Mouse (Mus musculus): ENCODE data around the gene Mbl2. TPM values are rescaled to one million over a fixed set of nuclear protein-coding genes. Genes with fewer than 3 reads are reported as not detected.
"Not testable (repeated sequence)": the region's sequence is repeated elsewhere in the genome, so short reads cannot be mapped to it uniquely, and the experiment has no call there.

The Mbl2 gene
- polyA plus RNA-seq, 1 experiment from 2014 or later: not detected

DNA sequence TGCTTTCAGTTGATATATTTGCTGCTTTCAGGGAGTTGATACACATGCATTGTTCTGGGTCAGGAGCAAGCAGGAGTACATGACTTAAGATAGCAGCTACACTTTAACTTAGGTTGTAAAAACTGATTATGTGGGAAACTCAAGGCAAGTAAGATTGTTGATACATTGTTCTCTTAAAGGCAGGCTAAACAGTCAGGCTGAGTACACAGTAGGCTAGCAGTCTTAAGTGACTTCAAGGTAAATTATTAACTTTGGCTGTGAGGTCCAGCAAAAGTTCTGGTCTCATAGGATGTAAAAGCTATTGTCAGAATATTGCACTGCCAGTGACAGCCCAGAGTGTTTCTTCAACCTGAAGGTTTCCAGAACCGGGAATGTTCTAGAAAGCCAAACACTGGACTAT, 25.8 kb upstream of the Mbl2 start:
- no peak for TF ChIP-seq CTCF (IDR thresholded peaks at IDR 0.05; ENCODE audit: low read depth)
- no peaks in the 10 kb centered on the region for H3K36me3 ChIP-seq (ENCODE audit: insufficient read depth)
- no peaks in the 10 kb centered on the region for H3K27me3 ChIP-seq (ENCODE audit: insufficient read depth, low read length)
- 57% methylated on average over 1 of the region's 1 CpGs for WGBS
- H3K4me1 ChIP-seq (ENCODE audit: insufficient read depth): no peaks in the 10 kb centered on the region
- no peak overlapping the region for H3K9ac ChIP-seq
- H3K27ac ChIP-seq (ENCODE audit: low read depth): no peak overlapping the region
- no peak overlapping the region for H3K4me3 ChIP-seq (ENCODE audit: low read depth, low read length)
- ATAC-seq (ENCODE audit: insufficient read depth): no peak
- H3K9me3 ChIP-seq (ENCODE audit: low read depth, low read length): no peaks in the 10 kb centered on the region
- DNase-seq: no peak
- no peak overlapping the region for H3K4me2 ChIP-seq

DNA sequence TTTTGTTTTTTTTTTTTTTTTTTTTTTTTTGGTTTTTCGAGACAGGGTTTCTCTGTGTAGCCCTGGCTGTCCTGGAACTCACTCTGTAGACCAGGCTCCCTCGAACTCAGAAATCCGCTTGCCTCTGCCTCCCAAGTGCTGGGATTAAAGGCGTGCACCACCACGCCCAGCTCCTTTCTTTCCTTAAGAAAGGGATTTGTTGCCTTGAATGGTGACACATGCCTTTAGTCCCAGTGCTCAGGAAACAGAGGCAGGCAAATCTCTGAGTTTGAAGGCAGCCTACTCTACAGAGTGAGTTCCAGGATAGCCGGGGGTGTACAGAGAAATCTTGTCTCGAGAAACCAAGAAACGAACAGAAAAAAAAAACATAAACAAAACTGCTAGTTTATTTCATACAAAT, 23.7 kb upstream of the Mbl2 start:
- DNase-seq; H3K9me3 ChIP-seq (ENCODE audit: low read depth, low read length); H3K9ac ChIP-seq; H3K4me3 ChIP-seq (ENCODE audit: low read depth, low read length); ATAC-seq (ENCODE audit: insufficient read depth); H3K27me3 ChIP-seq (ENCODE audit: insufficient read depth, low read length); H3K27ac ChIP-seq (ENCODE audit: low read depth); H3K36me3 ChIP-seq (ENCODE audit: insufficient read depth); H3K4me1 ChIP-seq (ENCODE audit: insufficient read depth); H3K4me2 ChIP-seq: not testable (repeated sequence)
- WGBS: 75% methylated on average over 8 of the region's 8 CpGs

DNA sequence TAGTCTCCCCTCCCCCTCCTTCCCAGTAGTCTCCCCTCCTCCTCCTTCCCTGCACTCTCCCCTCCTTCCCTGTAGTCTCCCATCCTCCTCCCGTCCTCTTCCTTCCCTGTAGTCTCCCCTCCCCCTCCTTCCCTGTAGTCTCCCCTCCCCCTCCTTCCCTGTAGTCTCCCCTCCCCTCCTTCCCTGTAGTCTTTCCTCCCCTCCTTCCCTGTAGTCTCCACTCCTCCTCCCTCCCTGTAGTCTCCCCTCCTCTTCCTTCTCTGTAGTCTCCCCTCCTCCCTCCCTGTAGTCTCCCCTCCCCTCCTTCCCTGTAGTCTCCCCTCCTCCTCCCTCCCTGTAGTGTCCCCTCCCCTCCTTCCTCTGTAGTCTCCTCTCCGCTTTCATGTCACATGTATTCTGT, 18.7 kb upstream of the Mbl2 start:
- Histone ChIP-seq H3K27ac (ENCODE audit: low read depth) (no peak overlapping the region), H3K36me3 (ENCODE audit: insufficient read depth) (no peaks in the 10 kb centered on the region), H3K27me3 (ENCODE audit: insufficient read depth, low read length) (no peaks in the 10 kb centered on the region), H3K4me3 (ENCODE audit: low read depth, low read length) (no peak overlapping the region), H3K9ac (no peak overlapping the region), H3K4me1 (ENCODE audit: insufficient read depth) (no peaks in the 10 kb centered on the region), H3K4me2 (no peak overlapping the region), H3K9me3 (ENCODE audit: low read depth, low read length) (no peaks in the 10 kb centered on the region)
- 25% methylated on average over 2 of the region's 2 CpGs for WGBS
- TF ChIP-seq CTCF (IDR thresholded peaks at IDR 0.05; ENCODE audit: low read depth): no peak
- ATAC-seq (ENCODE audit: insufficient read depth): no peak
- DNase-seq: no peak

DNA sequence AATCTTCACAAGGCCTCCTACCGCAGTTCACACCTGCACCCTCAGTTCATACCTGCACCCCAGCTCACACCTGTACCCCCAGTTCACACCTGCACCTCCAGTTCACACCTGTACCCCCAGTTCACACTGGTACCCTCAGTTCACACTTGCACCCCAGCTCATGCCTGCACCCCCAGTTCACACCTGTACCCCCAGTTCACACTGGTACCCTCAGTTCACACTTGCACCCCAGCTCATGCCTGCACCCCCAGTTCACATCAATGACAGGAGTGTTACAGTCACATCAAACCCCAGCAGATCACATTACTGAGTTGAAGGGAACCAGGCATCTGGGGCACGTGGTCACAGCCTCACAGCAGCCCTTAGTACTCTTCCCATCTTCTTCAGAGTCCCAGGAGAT, 17.0 kb upstream of the Mbl2 start:
- not testable (repeated sequence) for H3K4me3 ChIP-seq (ENCODE audit: low read depth, low read length); H3K27me3 ChIP-seq (ENCODE audit: insufficient read depth, low read length); H3K4me2 ChIP-seq; H3K9me3 ChIP-seq (ENCODE audit: low read depth, low read length); ATAC-seq (ENCODE audit: insufficient read depth); H3K27ac ChIP-seq (ENCODE audit: low read depth); H3K4me1 ChIP-seq (ENCODE audit: insufficient read depth); DNase-seq; H3K36me3 ChIP-seq (ENCODE audit: insufficient read depth); H3K9ac ChIP-seq
- WGBS: 63% methylated on average over 2 of the region's 2 CpGs

DNA sequence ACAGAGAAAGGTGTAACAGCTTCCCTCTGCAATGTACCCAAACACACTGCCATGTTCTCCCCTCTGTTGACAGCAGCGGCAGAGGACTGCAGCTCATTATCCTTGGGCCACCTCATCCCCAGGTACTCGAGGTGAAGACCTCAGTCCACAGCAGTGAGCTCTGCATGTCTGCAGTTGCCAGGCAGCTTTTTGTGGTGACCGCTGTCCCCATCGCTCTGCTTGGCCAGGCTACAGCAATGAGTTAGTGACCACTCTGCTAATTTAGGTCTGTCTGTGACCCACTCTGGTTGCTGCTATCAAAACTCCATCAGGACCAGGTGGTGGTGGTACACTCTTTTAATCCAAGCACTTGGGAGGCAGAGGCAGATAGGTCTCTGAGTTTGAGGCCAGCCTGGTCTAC, 16.6 kb upstream of the Mbl2 start:
- no peak for TF ChIP-seq CTCF (IDR thresholded peaks at IDR 0.05; ENCODE audit: low read depth)

DNA sequence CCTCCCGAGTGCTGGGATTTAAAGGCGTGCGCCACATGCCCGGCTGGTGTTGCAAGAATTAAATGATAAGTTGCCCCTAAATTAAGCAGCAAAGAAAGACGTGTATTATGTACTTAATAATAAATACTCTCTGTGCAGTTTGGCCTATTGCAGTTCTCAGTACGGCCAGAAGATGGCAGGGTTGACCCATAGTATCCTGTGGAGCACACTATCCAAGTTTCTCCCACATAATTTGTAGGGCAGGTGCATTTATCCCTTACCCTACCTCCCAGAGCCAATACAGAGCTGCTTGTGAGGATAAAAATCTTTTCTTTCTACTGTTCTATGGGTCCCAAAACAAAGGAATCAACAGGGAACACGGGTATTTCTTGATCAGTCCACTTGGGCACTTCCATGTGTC, 15.4 kb upstream of the Mbl2 start:
- Histone ChIP-seq H3K27ac (ENCODE audit: low read depth) (no peak overlapping the region), H3K9me3 (ENCODE audit: low read depth, low read length) (no peaks in the 10 kb centered on the region), H3K9ac (no peak overlapping the region), H3K36me3 (ENCODE audit: insufficient read depth) (no peaks in the 10 kb centered on the region), H3K27me3 (ENCODE audit: insufficient read depth, low read length) (no peaks in the 10 kb centered on the region), H3K4me2 (no peak overlapping the region), H3K4me3 (ENCODE audit: low read depth, low read length) (no peak overlapping the region), H3K4me1 (ENCODE audit: insufficient read depth) (no peaks in the 10 kb centered on the region)
- ATAC-seq (ENCODE audit: insufficient read depth): peak; percentile 38; the same call in 1 of the 2 replicates
- peak; percentile 88 for TF ChIP-seq CTCF (IDR thresholded peaks at IDR 0.05; ENCODE audit: low read depth)
- WGBS: 21% methylated on average over 7 of the region's 7 CpGs
- DNase-seq: peak; percentile 86

More for the DNA sequence above, 16.6 kb upstream of the Mbl2 start:
- WGBS: 77% methylated on average over 4 of the region's 4 CpGs
- H3K27me3 ChIP-seq (ENCODE audit: insufficient read depth, low read length): no peaks in the 10 kb centered on the region
- H3K27ac ChIP-seq (ENCODE audit: low read depth): no peak overlapping the region
- no peaks in the 10 kb centered on the region for H3K9me3 ChIP-seq (ENCODE audit: low read depth, low read length)
- no peaks in the 10 kb centered on the region for H3K36me3 ChIP-seq (ENCODE audit: insufficient read depth)
- no peak overlapping the region for H3K9ac ChIP-seq
- H3K4me1 ChIP-seq (ENCODE audit: insufficient read depth): no peaks in the 10 kb centered on the region
- DNase-seq (no peak), ATAC-seq (ENCODE audit: insufficient read depth) (no peak)
- no peak overlapping the region for H3K4me3 ChIP-seq (ENCODE audit: low read depth, low read length)
- no peak overlapping the region for H3K4me2 ChIP-seq

DNA sequence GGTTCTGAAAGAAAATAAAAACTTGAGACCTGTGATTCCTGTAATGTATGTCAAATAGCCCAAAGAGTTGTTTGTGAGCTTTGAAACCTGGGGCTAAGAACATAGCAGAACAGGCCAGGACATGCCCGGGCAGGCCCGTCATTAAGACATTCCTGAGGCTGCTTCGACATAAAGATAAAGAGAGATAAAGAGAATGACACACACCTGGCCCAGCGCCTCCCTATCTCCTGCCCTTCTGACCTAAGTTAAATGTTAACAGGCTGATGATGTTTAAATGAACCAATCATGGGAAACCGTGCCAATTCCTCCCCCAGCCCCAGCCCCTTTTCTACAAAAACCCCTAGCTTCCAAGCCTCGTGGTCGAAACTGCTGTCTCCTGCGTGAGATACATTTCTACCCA, 10.1 kb upstream of the Mbl2 start:
- H3K4me2 ChIP-seq; DNase-seq; H3K4me3 ChIP-seq (ENCODE audit: low read depth, low read length); H3K36me3 ChIP-seq (ENCODE audit: insufficient read depth); H3K9ac ChIP-seq; H3K9me3 ChIP-seq (ENCODE audit: low read depth, low read length); H3K4me1 ChIP-seq (ENCODE audit: insufficient read depth); H3K27ac ChIP-seq (ENCODE audit: low read depth); ATAC-seq (ENCODE audit: insufficient read depth); H3K27me3 ChIP-seq (ENCODE audit: insufficient read depth, low read length): not testable (repeated sequence)
- 30% methylated on average over 8 of the region's 8 CpGs for WGBS

DNA sequence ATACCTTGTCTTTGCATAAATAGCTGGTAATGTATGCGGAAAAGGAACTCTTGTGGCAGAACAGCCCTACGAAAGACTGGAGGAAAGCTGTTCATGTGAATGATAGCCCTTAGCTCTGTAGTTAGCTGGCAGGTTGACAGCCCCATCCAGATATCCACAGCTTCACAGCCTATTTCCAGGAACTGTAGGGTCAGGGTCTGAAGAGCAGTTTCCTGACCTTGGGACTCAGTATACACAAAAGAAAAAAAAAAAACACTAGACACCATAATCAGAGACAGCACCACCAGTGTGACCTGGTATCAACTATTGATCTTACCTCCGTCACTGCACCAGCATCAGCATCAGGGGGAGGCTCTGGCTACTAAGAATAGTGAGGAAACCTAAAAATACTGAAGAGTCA, 3.3 kb upstream of the Mbl2 start:
- Histone ChIP-seq H3K36me3 (ENCODE audit: insufficient read depth) (no peaks in the 10 kb centered on the region), H3K4me3 (ENCODE audit: low read depth, low read length) (no peak overlapping the region), H3K4me1 (ENCODE audit: insufficient read depth) (no peaks in the 10 kb centered on the region), H3K27me3 (ENCODE audit: insufficient read depth, low read length) (no peaks in the 10 kb centered on the region), H3K9me3 (ENCODE audit: low read depth, low read length) (no peaks in the 10 kb centered on the region), H3K27ac (ENCODE audit: low read depth) (no peak overlapping the region), H3K9ac (no peak overlapping the region), H3K4me2 (no peak overlapping the region)
- ATAC-seq (ENCODE audit: insufficient read depth) (no peak), DNase-seq (no peak)
- no peak for TF ChIP-seq CTCF (IDR thresholded peaks at IDR 0.05; ENCODE audit: low read depth)
- WGBS: 72% methylated on average over 3 of the region's 3 CpGs

All from lung, embryonic 14.5 days (tissue).